Mouse (Mus musculus) G1E (cell line): ENCODE measurements around the gene Arfgef2. TPM values are rescaled to one million over a fixed set of nuclear protein-coding genes. Genes with fewer than 3 reads are reported as not detected.

ENCODE experiments used
- ATAC-seq: 2 replicates; pipeline ENCODE4 v1.8.0; 2016; ENCODE audit warnings: mild to moderate bottlenecking; ENCODE audit not compliant: insufficient number of reproducible peaks, poor library complexity, low FRiP score, severe bottlenecking; ENCODE audit errors: extremely low read depth
- DNase-seq: peaks from one replicate; pipeline ENCODE4 v3.0.0; 2012; ENCODE audit warnings: low spot score
- H3K27me3 ChIP-seq: 2 replicates; pipeline ENCODE4 v1.6.1; 2012; ENCODE audit warnings: mild to moderate bottlenecking, low read length, inconsistent platforms; ENCODE audit not compliant: insufficient read depth
- H3K36me3 ChIP-seq: replicated peaks from 2 replicates; pipeline ENCODE3; 2012; ENCODE audit warnings: mild to moderate bottlenecking, inconsistent platforms
- H3K4me1 ChIP-seq: 2 replicates; pipeline ENCODE4 v1.6.1; 2012; ENCODE audit warnings: low read depth, low read length, inconsistent platforms, mixed read lengths; ENCODE audit not compliant: insufficient read depth
- H3K4me3 ChIP-seq: 2 replicates; pipeline ENCODE4 v1.5.1; 2012; ENCODE audit warnings: low read depth, mild to moderate bottlenecking, inconsistent platforms, low read length, moderate library complexity, mixed read lengths
- H3K9me3 ChIP-seq: replicated peaks from 2 replicates; pipeline ENCODE4 v1.6.1; 2012; ENCODE audit warnings: inconsistent platforms
- CTCF ChIP-seq: IDR thresholded peaks from 2 replicates; pipeline ENCODE4 v1.5.1; 2012; ENCODE audit warnings: low read depth, low read length, inconsistent platforms, mixed read lengths
- GATA1 ChIP-seq: IDR thresholded peaks from 2 replicates; pipeline ENCODE4 v1.6.1; 2012; ENCODE audit warnings: borderline replicate concordance, low read length, inconsistent platforms, mixed read lengths
- GATA2 ChIP-seq: IDR thresholded peaks from 2 replicates; pipeline ENCODE4 v1.6.1; 2012; ENCODE audit warnings: low read depth, low read length, inconsistent platforms, borderline replicate concordance
- POLR2AphosphoS5 ChIP-seq: IDR thresholded peaks from 2 replicates; pipeline ENCODE4 v1.6.1; 2012; ENCODE audit warnings: low read depth, low read length, inconsistent platforms; ENCODE audit not compliant: insufficient replicate concordance
- TAL1 ChIP-seq: conservative IDR thresholded peaks from 2 replicates; pipeline ENCODE4 v1.6.1; 2012; ENCODE audit warnings: low read depth, low read length, inconsistent platforms, mixed read lengths
- polyA plus RNA-seq: library from polyadenylated mRNA; stranded (reverse); fragments of >175 nt; gene quantifications from 2 replicates; pipeline ENCODE4 v1.2.3, GENCODE M21; 2012
- total RNA-seq, 2 experiments: library from RNA; stranded (forward) in 1 of 2; stranded (reverse) in 1 of 2; fragments of 200-1000 nt in 1 of 2; fragments of >200 nt in 1 of 2; fragmentation: Nextera tagmentation in 1 of 2; gene quantifications; 2 replicates each; pipeline ENCODE4 v1.2.3; 2014 to 2017

Gene Arfgef2
- total and polyA plus RNA-seq, 3 experiments: 7.1 to 30.0 (median 26.9) TPM

DNA sequence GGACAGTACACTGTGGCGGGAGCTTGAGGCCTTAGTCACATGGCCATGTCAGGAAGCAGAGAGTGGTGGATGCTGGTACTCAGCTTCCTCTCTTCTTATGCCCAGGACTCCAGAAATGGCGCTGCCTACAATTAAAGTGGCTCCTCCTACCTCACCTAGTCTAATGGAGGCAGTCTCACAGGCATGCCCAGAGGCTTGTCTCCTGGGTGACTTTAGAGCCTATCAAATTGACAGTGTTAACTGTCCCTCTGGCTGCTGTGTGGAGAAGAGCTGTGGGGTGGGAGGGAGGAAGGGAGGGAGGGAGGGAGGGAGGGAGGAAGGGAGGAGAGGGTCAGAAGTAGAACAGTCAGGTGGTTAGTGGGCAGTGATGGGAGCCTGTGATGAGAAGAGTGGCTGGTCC, 15.5 kb downstream of the Arfgef2 start:
- ATAC-seq (peak; percentile 11; the same call in 1 of the 2 replicates), DNase-seq (no peak)
- Histone ChIP-seq H3K36me3 (peaks cover 59% of the 10 kb centered on the region), H3K9me3 (no peaks in the 10 kb centered on the region), H3K27me3 (no peaks in the 10 kb centered on the region), H3K4me1 (peaks cover 48% of the 10 kb centered on the region), H3K4me3 (no peak overlapping the region)
- no peak for TF ChIP-seq TAL1
- TF ChIP-seq GATA2: no peak
- no peak for TF ChIP-seq GATA1
- no peak for TF ChIP-seq CTCF
- TF ChIP-seq POLR2AphosphoS5: no peak

- Histone ChIP-seq H3K36me3 (peaks cover 64% of the 10 kb centered on the region), H3K4me1 (peaks cover 50% of the 10 kb centered on the region), H3K4me3 (no peak overlapping the region), H3K27me3 (no peaks in the 10 kb centered on the region), H3K9me3 (no peaks in the 10 kb centered on the region)
- TF ChIP-seq CTCF (no peak), POLR2AphosphoS5 (no peak), GATA2 (no peak)
- no peak for DNase-seq
- no peak for ATAC-seq
Observed at GRCm38 (mm10) chr2:166821406-166821805, 16.0 kb downstream of the Arfgef2 start.

GRCm38 (mm10) chr2:166822119-166822826, 16.9 kb downstream of the Arfgef2 start:
- no peaks in the 10 kb centered on the region for H3K27me3 ChIP-seq
- TF ChIP-seq CTCF (no peak), GATA2 (no peak), GATA1 (no peak), POLR2AphosphoS5 (no peak), TAL1 (no peak)
- ATAC-seq (no peak), DNase-seq (no peak)
- no peaks in the 10 kb centered on the region for H3K9me3 ChIP-seq
- H3K36me3 ChIP-seq: peaks cover 72% of the 10 kb centered on the region
- H3K4me1 ChIP-seq: peaks cover 52% of the 10 kb centered on the region
- H3K4me3 ChIP-seq: no peak overlapping the region

- Histone ChIP-seq H3K36me3 (peaks cover 77% of the 10 kb centered on the region), H3K4me1 (peaks cover 52% of the 10 kb centered on the region), H3K9me3 (no peaks in the 10 kb centered on the region), H3K27me3 (no peaks in the 10 kb centered on the region), H3K4me3 (no peak overlapping the region)
- ATAC-seq (no peak), DNase-seq (no peak)
- no peak for TF ChIP-seq GATA1
Observed at GRCm38 (mm10) chr2:166822901-166823300, 17.5 kb downstream of the Arfgef2 start.

GRCm38 (mm10) chr2:166824386-166824785, 19.0 kb downstream of the Arfgef2 start:
- Histone ChIP-seq H3K9me3 (no peaks in the 10 kb centered on the region), H3K4me3 (no peak overlapping the region), H3K27me3 (no peaks in the 10 kb centered on the region), H3K4me1 (peaks cover 39% of the 10 kb centered on the region), H3K36me3 (peaks cover 76% of the 10 kb centered on the region)
- DNase-seq (no peak), ATAC-seq (no peak)
- no peak for TF ChIP-seq TAL1
- TF ChIP-seq CTCF: no peak
- TF ChIP-seq GATA2: no peak
- TF ChIP-seq GATA1: no peak
- TF ChIP-seq POLR2AphosphoS5: no peak

DNA sequence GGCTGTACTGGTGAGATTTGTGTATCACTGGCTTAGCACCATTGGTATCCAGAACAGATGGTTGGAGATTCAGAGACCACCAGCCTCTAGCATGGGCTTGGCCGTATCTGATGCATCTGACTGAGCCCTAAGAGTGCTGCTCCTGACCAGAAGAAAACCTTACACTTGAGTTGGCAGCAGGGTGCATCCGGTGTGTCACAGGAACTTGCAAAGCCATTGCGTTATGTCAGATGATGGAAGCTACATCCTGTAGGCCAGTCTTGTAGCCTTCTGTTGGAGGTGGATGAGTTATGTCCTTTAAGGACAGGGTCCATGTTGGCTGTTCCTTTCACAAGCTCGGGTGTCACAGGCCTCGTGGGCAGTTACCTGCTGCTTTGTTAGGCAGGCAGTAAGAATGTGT, 19.6 kb downstream of the Arfgef2 start:
- H3K4me3 ChIP-seq: no peak overlapping the region
- ATAC-seq: no peak
- peaks cover 33% of the 10 kb centered on the region for H3K4me1 ChIP-seq
- no peaks in the 10 kb centered on the region for H3K9me3 ChIP-seq
- no peaks in the 10 kb centered on the region for H3K27me3 ChIP-seq
- no peak for TF ChIP-seq CTCF
- no peak for TF ChIP-seq TAL1
- no peak for TF ChIP-seq GATA2
- TF ChIP-seq POLR2AphosphoS5: no peak
- no peak for TF ChIP-seq GATA1
- no peak for DNase-seq
- peaks cover 76% of the 10 kb centered on the region for H3K36me3 ChIP-seq
